Mouse (Mus musculus): ENCODE measurements around the gene Cyp2a12. TPM values are rescaled to one million over a fixed set of nuclear protein-coding genes. Genes with fewer than 3 reads are reported as not detected.

Cyp2a12 gene
- 63.9 and 66.1 TPM in 2 replicates for polyA plus RNA-seq (2012; rRNA removed)

DNA sequence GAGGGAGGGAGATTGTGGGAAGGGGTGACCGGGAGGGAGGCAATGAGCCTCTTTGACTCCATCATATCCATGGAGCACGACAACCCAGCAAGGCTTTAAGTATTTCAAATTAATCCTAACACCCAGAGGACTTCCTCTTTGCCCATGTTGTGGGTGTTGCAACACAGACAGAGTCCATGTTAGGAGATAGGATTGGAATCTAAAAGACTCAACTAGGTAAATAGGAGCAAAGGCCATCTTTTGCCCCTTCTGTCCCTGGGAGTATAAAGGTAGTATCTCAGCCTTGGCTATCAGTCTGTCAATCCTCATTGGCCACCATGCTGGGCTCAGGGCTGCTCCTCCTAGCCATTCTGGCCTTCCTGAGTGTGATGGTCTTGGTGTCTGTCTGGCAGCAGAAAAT lies at the start of gene Cyp2a12:
TSS of gene Cyp2a12 (plus strand) at position 293 of the 400 bp plus-strand sequence.

Other genes starting within 250 kb of the Cyp2a12 start
- 0.15 and 0.48 TPM in 2 replicates for gene Cyp2g1, start 220.2 kb upstream of the Cyp2a12 start, polyA plus RNA-seq (2012; rRNA removed)
- 8.6 and 12.4 TPM in 2 replicates for gene Cyp2a5, start 193.8 kb upstream of the Cyp2a12 start, polyA plus RNA-seq (2012; rRNA removed)
- 13.9 and 15.2 TPM in 2 replicates for gene Cyp2a22, start 89.7 kb upstream of the Cyp2a12 start, polyA plus RNA-seq (2012; rRNA removed)
- 29.3 and 40.1 TPM in 2 replicates for gene Cyp2f2, start 90.8 kb downstream of the Cyp2a12 start, polyA plus RNA-seq (2012; rRNA removed)
- not detected in 2 replicates for gene Cyp2t4, start 124.6 kb downstream of the Cyp2a12 start, polyA plus RNA-seq (2012; rRNA removed)
- 30.1 and 33.4 TPM in 2 replicates for gene Egln2, start 137.7 kb downstream of the Cyp2a12 start, polyA plus RNA-seq (2012; rRNA removed)
- 19.7 and 20.3 TPM in 2 replicates for gene Rab4b, start 149.8 kb downstream of the Cyp2a12 start, polyA plus RNA-seq (2012; rRNA removed)
- gene Gm21983, start 152.0 kb downstream of the Cyp2a12 start, polyA plus RNA-seq (2012; rRNA removed) = 0.23 TPM in 1 of 2 replicates, not detected in the other
- gene Mia, start 152.1 kb downstream of the Cyp2a12 start, polyA plus RNA-seq (2012; rRNA removed) = 0.45 and 1.1 TPM in 2 replicates
- gene BC024978, start 166.7 kb downstream of the Cyp2a12 start, polyA plus RNA-seq (2012; rRNA removed) = 2.8 and 3.4 TPM in 2 replicates
- 68.3 and 71.2 TPM in 2 replicates for gene Snrpa, start 167.2 kb downstream of the Cyp2a12 start, polyA plus RNA-seq (2012; rRNA removed)
- gene Itpkc, start 199.6 kb downstream of the Cyp2a12 start, polyA plus RNA-seq (2012; rRNA removed) = 2.2 TPM in 2 replicates
- 15.1 and 15.2 TPM in 2 replicates for gene Coq8b, start 203.9 kb downstream of the Cyp2a12 start, polyA plus RNA-seq (2012; rRNA removed)
- gene Numbl, start 229.4 kb downstream of the Cyp2a12 start, polyA plus RNA-seq (2012; rRNA removed) = 2.5 TPM in 2 replicates